Mouse (Mus musculus) heart, adult 2 months (tissue): ENCODE measurements at regions not wholly inside any gene's neighbourhood (a gene's known extent, or its start where the extent isn't known, plus 50 kb on each side); places are given as distances from the start of the nearest gene placed in this dataset.

Experiments
- DNase-seq, 2 experiments: peaks; one replicate each; pipeline ENCODE4 v3.0.0; 2021
- H3K27ac ChIP-seq: fragments of 200-600 bp; 2 replicates; pipeline ENCODE4 v1.8.1; 2022
- H3K27me3 ChIP-seq: fragments of 200-500 bp; 2 replicates; pipeline ENCODE4 v1.6.1; 2012; ENCODE audit warnings: mild to moderate bottlenecking, low read length, inconsistent platforms, mixed read lengths; ENCODE audit not compliant: control insufficient read depth, insufficient read depth
- H3K36me3 ChIP-seq: fragments of 200-500 bp; 2 replicates; pipeline ENCODE4 v1.6.1; 2012; ENCODE audit warnings: low read length, inconsistent platforms; ENCODE audit not compliant: control insufficient read depth, insufficient read depth
- H3K4me1 ChIP-seq: fragments of 200-500 bp; 2 replicates; pipeline ENCODE4 v1.6.1; 2011; ENCODE audit warnings: low read length; ENCODE audit not compliant: control insufficient read depth, insufficient read depth
- H3K4me3 ChIP-seq: fragments of 200-600 bp; 2 replicates; pipeline ENCODE4 v1.8.1; 2022
- H3K79me2 ChIP-seq: fragments of 200-500 bp; replicated peaks from 2 replicates; pipeline ENCODE4 v1.6.1; 2012; ENCODE audit warnings: mild to moderate bottlenecking, inconsistent platforms, low read length, moderate library complexity, mixed read lengths; ENCODE audit not compliant: control insufficient read depth, insufficient read depth
- H3K9ac ChIP-seq: fragments of 200-500 bp; 2 replicates; pipeline ENCODE4 v1.6.1; 2012; ENCODE audit warnings: low read depth, mild to moderate bottlenecking, control low read depth, inconsistent platforms, low read length, mixed read lengths
- CTCF ChIP-seq: fragments of 200-600 bp; IDR thresholded peaks from 2 replicates; pipeline ENCODE4 v1.8.1; 2022; ENCODE audit warnings: antibody characterized with exemption, mild to moderate bottlenecking, moderate library complexity
- EP300 ChIP-seq: fragments of 200-500 bp; IDR thresholded peaks from 2 replicates; pipeline ENCODE4 v1.6.1; 2011; ENCODE audit warnings: low read depth, low read length, control low read depth; ENCODE audit not compliant: insufficient read depth
- POLR2A ChIP-seq: fragments of 200-500 bp; IDR thresholded peaks from 2 replicates; pipeline ENCODE4 v1.6.1; 2011; ENCODE audit warnings: mild to moderate bottlenecking, low read depth, low read length, control low read depth; ENCODE audit not compliant: insufficient read depth
- WGBS: fragments of 180-500 bp; shearing (Covaris S2); methylation state at CpG from one replicate; pipeline ENCODE4 v1.1.7; 2018; 5-methylcytosine and 5-hydroxymethylcytosine counted together
- intact Hi-C: fragments of 180-260 bp; cut with DNase I; formaldehyde crosslinking; loops from one replicate; pipeline ENCODE4 v1.15.1; 2025

DNA sequence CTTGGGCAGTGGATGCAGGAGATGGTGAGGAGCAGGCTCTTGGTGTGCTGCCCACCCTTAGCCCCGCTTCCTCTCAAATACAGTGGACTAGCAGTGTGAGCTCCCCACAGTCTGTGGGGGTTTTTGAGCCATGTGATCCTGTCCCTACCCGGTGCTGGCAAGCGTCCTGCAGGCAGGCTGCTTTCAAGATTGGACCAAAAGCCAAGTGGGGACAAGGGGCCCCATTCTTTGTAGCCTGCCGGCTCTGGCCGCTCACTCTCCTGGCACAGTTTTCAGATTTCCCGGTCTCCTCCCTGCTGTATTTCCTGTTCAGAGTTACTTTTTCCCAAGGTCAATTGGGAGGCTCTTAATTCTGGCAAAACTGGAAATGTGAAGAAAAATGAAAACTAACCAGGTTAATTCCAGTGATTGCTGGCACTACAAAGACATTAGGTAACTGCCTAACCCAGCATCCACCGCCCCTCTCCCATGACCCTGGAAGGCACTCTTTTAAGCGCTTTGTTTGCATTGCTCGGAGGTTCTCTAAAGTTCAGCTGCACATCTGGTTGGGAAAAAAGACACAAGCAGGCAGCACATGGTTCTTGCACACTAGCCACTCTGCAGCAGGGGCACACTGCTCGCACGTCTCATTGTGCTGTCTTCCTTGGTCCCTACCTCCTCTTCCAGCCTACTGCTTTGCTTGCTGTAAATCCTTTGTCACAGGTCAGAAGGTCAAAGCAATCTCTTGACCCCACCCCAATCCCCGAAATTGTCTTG lies 105.6 kb downstream of the Rassf10 start:
- Histone ChIP-seq H3K4me3 (no peak overlapping the region), H3K4me1 (peaks cover 15% of the 10 kb centered on the region), H3K9ac (0 out of 2 replicates have a peak overlapping the region, but pooled peaks have one; percentile 26), H3K36me3 (peaks cover 4% of the 10 kb centered on the region), H3K79me2 (no peaks in the 10 kb centered on the region), H3K27me3 (no peaks in the 10 kb centered on the region), H3K27ac (peak overlapping the region; percentile 76)
- TF ChIP-seq EP300 (peak; percentile 76), POLR2A (no peak)
- DNase-seq = peak; percentile 69 to 76
- intact Hi-C loops = loop anchor here (5.0 kb wide), 2 partner anchors 42 to 102 kb away; no protein-coding TSS in a partner anchor
- 26% methylated on average over 12 of the region's 12 CpGs for WGBS

DNA sequence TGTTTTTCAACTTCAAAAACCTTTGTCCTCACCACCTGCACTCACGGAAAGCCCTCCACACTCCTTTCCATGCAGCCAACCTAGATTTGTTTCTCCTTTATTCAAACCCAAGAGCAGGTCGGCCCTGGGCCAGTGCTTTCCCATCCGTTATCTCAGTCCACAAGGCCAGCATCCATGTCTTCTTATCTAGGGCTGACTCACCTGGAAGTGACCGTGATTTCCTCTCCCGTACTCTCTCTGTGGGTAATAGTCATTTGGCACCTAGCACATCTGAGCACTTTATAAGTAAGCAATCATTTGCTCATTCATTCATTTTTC lies 106.2 kb downstream of the Rassf10 start:
- TF ChIP-seq EP300 (no peak), CTCF (no peak), POLR2A (no peak)
- H3K4me1 ChIP-seq = peaks cover 15% of the 10 kb centered on the region
- no peak for DNase-seq
- H3K36me3 ChIP-seq = peaks cover 4% of the 10 kb centered on the region
- H3K79me2 ChIP-seq = no peaks in the 10 kb centered on the region
- no peak overlapping the region for H3K4me3 ChIP-seq
- intact Hi-C loops = loop anchor here (5.0 kb wide), 2 partner anchors 43 to 103 kb away; no protein-coding TSS in a partner anchor
- H3K27me3 ChIP-seq = no peaks in the 10 kb centered on the region
- 42% methylated on average over 5 of the region's 5 CpGs for WGBS
- peak overlapping the region; percentile 76 for H3K27ac ChIP-seq
- H3K9ac ChIP-seq = no peak overlapping the region

DNA sequence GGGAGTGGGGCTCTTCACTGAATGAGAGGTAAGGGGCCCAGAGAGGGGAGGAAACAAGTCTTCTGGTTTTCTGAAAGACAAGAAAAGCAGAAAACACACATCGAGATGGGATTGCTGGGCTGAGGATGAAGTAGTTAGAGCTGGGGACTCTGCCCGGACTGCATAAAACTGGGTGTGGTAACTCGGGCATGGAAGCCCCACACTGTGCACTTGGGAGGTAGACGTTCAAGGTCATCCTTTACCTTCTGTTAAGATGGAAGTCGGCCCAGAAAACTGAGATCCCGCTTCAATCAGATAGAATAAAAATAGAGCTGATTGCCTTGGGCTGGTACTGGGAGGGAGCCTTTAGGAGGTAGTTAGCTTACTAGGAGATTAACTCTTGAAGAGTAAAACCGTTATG lies 107.2 kb downstream of the Rassf10 start:
- no peak overlapping the region for H3K9ac ChIP-seq
- H3K4me1 ChIP-seq = peaks cover 15% of the 10 kb centered on the region
- no peak overlapping the region for H3K4me3 ChIP-seq
- H3K27ac ChIP-seq = no peak overlapping the region
- intact Hi-C loops = no loop called here
- TF ChIP-seq POLR2A = no peak
- TF ChIP-seq EP300 = no peak
- TF ChIP-seq CTCF = no peak
- no peaks in the 10 kb centered on the region for H3K27me3 ChIP-seq
- no peaks in the 10 kb centered on the region for H3K79me2 ChIP-seq
- 59% methylated on average over 7 of the region's 7 CpGs for WGBS
- H3K36me3 ChIP-seq = peaks cover 4% of the 10 kb centered on the region
- no peak for DNase-seq

DNA sequence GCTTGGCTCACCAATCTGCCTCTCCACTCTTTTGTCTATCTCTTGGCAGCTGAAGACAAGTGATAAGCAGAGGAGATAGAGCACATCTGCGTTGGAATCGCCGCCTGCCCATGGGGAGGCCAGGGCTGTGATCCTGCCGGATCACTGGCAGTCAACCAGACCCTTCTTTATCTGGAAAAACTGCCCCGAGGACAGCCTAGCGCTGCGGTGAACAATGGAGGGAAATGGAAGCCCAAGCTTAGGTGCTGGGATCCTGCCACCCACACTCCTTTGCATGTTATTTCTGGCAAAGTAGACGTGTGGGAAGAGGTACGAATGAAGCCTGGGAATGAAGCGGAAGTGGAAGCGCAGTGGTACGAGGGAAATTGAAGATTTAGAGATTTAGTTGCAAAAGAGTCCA lies 112.8 kb downstream of the Rassf10 start:
- Histone ChIP-seq H3K36me3 (no peaks in the 10 kb centered on the region; the same call in 1 of the 2 replicates), H3K79me2 (no peaks in the 10 kb centered on the region), H3K4me3 (no peak overlapping the region), H3K9ac (no peak overlapping the region), H3K27me3 (no peaks in the 10 kb centered on the region), H3K27ac (peak overlapping the region; percentile 40), H3K4me1 (peaks cover 9% of the 10 kb centered on the region)
- 12% methylated on average over 12 of the region's 12 CpGs for WGBS
- intact Hi-C loops = no loop called here
- peak; percentile 58 to 65 for DNase-seq
- TF ChIP-seq CTCF (no peak), EP300 (peak; percentile 84), POLR2A (no peak)

DNA sequence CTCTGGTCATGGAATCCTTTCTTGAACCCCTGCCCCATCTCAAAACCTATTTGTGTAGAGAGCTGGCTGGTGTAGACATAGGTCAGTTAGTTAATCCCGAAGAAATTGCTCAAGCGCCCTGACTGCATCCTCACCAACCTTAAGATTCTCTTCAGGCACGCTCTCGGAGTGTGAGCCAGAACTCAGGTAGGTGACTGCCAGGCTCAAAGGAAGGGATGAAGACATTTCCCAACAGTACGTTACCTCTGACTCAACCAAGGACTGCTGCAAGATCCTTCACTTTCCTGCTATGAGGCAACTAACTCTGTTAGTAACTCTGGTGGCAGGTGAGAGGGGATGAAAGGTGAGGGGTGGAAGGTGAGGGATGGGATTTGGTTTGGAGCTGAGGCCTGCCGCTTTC lies 114.5 kb downstream of the Rassf10 start:
- H3K27me3 ChIP-seq = no peaks in the 10 kb centered on the region
- no peak for TF ChIP-seq CTCF
- no peak for TF ChIP-seq EP300
- no peak for TF ChIP-seq POLR2A
- WGBS = 97% methylated on average over 6 of the region's 6 CpGs
- H3K79me2 ChIP-seq = no peaks in the 10 kb centered on the region
- H3K4me3 ChIP-seq = no peak overlapping the region
- DNase-seq = no peak
- no peak overlapping the region for H3K9ac ChIP-seq
- peaks cover 9% of the 10 kb centered on the region for H3K4me1 ChIP-seq
- no peak overlapping the region for H3K27ac ChIP-seq
- H3K36me3 ChIP-seq = no peaks in the 10 kb centered on the region; the same call in 1 of the 2 replicates
- intact Hi-C loops = no loop called here

DNA sequence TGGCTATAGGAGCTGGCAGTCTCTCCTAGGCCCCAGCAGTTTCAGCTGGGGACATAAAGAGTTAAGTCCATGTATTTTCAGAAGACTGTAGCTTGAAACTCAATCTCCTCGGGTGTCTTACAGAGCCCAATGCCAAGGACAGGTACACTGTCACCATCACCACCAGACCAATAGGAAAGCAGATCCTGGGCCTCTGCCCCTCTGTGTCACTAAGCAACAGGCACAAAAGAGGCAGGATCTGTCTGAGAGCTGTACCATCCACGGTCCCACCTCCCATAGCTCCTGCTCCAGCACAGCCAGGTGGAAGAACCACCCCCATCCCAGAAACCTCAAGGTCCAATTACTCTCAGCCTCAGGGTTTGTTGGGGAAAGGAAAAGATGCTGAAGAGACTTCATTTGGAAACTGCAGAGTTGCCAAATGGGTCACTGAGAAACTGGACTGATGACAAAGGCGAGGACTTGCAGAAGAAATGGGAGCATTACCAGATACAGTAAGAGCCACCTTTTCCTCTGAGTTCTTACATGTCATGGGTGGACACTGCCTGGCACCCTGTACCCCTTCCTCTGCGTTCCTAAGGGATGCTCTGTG lies 115.7 kb downstream of the Rassf10 start:
- DNase-seq = no peak
- Histone ChIP-seq H3K9ac (no peak overlapping the region), H3K79me2 (no peaks in the 10 kb centered on the region), H3K36me3 (no peaks in the 10 kb centered on the region; the same call in 1 of the 2 replicates), H3K4me3 (no peak overlapping the region), H3K27me3 (no peaks in the 10 kb centered on the region), H3K27ac (no peak overlapping the region), H3K4me1 (peaks cover 9% of the 10 kb centered on the region)
- intact Hi-C loops = no loop called here
- 76% methylated on average over 4 of the region's 4 CpGs for WGBS
- no peak for TF ChIP-seq EP300
- TF ChIP-seq POLR2A = no peak
- no peak for TF ChIP-seq CTCF
